Mouse (Mus musculus): ENCODE results near the gene Acox3.

DNA sequence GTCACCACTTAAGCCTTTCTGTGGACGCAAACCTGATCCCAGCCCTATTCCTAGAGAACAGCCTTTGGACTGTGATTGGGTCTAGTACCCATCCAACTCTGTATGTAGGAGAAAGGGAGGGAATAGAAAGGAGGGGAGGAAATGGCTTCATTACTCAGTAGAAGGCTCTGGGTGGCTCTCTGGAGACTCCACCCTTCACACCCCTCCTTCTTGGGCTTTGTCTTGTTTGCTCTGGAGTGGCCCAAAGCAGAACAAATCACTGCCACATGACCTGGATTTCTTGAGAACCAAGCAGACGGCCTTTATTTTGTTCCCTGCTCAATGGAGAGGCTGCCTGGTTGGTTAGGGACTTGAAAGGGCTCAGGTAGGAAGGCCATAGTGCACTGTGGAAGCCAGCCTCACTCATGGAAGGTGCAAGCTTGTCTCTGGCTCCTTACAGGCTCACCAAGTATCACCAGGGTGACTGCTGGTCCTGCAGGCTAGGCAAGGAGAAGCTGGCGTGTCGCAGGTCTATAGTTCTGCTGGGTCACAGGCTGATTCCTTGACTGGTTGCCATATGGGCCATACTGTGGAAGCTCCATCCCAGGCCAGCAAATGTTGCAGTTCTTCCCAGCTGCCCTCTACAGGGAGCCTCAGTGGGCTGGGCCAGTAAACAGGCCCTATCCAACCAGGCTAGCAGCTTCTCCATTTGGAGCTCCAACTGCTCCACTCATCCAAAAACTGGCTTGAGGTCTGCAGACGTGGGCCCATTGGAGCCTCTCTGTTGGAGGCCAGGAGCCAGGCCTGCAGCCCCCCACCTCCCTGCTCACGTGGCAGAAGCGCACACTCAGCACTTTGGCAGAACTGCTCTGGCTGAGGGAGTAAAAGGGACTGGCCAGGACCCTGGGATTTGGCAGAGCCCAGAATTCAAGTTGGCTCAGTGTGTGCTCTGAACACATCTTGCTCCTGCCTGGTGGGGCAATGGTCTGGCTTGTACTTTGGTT lies 30.7 kb upstream of the Acox3 start:
- no peak for TF ChIP-seq POLR2A (IDR thresholded peaks at IDR 0.05; ENCODE audit: low read depth, low read length)
- TF ChIP-seq CTCF (IDR thresholded peaks at IDR 0.05; ENCODE audit: extremely low read depth, insufficient read length, insufficient replicate concordance, low read depth, low read length): no peak

Measured in small intestine, adult 2 months (tissue).